Mouse (Mus musculus): ENCODE data around the gene Hpcal1.
"Not testable (repeated sequence)": the region's sequence is repeated elsewhere in the genome, so short reads cannot be mapped to it uniquely, and the experiment has no call there.

Hpcal1 gene

DNA sequence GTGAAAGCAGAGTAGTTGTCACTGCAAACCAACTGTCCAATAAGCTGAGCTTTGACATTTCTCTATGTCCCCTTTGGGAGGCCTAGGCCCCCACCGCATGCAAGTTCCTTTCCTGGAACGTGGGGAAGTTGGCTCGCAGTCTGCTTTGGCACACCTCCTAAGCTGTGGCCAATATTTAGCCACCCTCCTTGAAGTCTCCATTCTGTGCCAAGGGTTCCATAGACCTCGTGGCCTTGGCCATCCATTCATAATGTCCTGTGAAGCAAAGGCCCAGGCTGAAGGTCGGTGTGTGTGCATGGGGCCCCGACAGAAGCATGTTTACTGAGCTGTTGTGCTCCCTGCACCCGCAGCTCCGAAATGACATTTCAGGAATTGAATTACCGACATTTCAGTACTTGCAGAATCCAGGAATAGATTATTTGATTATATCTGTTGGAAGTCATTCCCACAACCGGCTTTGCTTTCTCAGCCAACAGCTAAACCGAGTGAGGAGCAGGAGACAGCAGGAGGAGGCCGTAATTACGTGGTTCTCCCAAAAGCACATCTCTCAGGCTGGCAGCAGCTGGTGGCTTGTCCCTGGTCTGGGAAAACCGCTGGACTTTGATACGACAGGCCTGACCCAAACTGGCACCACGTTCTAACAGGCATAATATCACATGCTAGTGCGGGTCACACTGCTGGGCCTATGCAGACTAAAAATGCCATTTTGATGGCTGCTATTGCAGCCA is 51.1 kb downstream of the Hpcal1 start:
- no peak for DNase-seq (ENCODE audit: low spot score)

- DNase-seq (ENCODE audit: low spot score) = no peak
Observed at GRCm38 (mm10) chr12:17742571-17743321, 52.1 kb downstream of the Hpcal1 start.

DNA sequence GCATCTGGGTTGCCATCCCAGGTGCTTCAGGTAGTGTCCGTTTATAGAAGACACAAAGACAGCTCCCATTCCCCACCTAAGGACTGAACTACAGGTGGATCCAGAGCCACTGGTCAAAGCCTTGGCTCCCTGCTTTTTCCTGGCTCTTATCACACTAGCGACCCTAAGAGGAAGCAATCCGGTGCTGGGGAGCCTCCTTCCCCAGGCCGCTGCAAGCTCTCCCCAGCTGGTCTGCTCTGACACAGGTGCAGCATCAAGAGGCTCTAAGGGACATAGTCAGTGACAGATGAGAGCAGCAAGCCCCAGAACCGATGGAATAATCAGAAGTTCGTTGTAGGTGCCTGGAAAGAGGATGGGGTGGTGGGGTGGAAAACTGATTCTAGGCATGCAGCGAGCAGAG is 54.8 kb downstream of the Hpcal1 start:
- no peak for DNase-seq (ENCODE audit: low spot score)

DNA sequence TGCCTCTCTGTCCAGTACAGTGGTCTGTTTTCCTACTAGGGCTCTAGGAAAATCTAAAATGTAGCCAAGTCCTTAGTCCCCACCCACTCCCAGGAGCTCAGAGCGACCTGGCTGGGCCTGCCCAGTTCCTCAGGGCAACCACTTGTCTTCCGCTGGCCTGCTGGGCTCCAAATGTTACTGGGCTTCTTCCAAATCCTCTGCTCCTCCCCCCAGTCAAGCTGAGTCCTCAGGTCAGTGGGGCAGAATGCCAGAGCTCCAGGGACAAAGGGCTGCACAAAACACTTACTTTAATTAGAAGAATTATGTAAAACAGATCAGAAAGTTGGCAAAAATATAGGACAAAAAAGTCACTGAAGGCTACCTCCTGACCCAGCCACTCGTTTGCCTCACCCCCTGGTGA is 56.1 kb downstream of the Hpcal1 start:
- no peak for DNase-seq (ENCODE audit: low spot score)

DNA sequence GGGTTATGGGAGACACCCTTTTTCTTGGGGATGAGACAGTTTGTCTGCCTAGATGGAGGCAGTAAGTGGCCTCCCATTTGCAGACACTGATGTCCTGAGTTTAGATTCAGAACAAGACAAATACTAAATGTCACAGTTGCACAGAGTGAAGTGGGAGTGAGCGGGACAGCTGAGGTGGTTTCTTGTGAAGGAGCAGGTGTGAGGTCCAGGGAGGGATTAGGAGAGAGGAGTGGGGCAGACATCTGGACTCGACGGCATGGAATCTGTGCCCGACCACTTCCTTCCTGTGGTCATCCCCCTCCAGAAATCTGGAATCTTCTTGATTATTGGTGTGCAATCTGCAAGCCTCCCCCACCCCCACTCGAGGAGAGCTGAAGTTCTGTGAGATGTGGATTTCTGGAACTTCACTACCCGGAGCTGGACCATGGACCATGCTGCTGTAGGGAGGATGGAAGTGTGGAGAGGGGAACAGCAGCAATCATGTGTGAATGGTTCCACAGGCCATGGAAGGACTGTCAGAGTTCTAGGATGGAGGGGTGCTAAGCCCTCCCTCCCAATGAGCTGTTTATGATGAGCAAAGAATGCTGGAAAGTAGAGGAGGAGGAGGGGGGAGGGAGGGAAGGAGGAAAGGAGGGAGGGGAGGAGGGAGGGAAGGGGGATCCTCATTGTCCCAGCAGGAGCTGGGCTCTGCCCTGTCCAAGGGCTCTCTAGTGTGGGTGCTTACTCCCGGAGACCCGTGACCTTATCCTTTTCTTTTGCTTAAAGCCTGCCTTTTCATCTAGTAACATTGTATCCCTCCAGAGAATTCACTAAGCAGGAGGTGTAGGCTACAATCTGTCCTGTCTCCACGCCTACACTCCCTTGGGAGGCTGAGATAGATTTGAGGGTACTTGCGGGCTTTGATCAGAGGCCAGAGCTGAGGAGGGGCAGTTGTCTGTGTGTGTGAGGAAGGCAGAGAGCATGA is 56.8 kb downstream of the Hpcal1 start:
- DNase-seq (ENCODE audit: low spot score) = no peak

DNA sequence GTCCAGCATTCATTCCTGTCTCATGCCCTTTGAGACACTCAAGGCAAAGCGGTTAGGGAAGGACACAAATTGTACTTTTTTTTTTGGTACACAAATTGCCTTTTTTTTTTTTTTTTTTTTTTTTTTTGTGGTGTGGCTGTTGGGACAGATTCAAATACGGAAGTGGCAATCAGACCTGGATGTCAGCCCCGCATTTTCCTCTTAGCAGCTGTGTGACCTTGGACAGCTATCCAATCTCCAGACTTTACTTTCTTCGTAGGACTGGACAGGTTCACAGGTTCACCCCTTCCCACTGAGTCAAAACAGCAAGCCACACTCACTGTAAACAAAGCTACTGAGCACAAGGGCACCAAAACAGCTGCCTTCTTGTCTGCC is 57.5 kb downstream of the Hpcal1 start:
- no peak for DNase-seq (ENCODE audit: low spot score)

DNA sequence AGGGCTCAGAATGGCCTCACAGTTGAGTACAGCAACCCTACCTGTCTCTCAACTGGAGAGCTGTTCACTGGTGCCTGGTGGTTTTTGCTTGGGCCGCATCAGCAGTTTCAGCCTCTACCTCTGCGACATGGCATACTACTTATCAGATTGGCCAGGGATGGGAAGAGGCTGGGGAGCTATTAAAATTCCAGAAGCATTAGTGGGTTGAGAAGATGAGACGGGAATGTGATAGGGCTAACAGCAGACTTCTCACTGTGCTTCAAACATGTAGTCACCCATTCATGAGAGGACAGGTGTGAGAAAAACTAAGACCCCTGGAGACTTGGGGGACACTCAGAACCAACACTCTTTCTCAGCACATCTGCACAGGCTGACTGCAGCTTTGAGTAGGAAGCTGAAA is 59.1 kb downstream of the Hpcal1 start:
- DNase-seq (ENCODE audit: low spot score) = no peak

GRCm38 (mm10) chr12:17750500-17750899 is 59.8 kb downstream of the Hpcal1 start:
- no peak for DNase-seq (ENCODE audit: low spot score)

DNA sequence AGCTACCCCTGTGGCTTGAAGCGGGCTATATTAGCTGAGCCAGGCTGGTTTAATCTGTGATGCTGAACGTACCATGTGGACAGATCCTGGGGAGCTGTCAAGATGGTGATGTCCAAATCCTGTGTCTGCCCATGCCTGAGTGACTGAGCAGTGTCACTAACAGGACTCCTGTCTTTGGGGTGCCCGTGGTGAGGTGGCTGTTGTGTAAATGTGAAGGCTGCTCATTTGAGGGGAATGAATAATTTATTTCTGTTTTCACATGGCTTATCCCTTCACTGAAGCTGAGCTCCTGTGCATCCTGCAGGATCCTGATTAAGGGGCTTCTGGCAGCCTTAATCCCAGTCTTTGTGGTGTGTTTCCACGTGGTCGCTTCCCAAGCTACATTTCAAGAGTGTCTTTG is 62.2 kb downstream of the Hpcal1 start:
- DNase-seq (ENCODE audit: low spot score) = no peak

DNA sequence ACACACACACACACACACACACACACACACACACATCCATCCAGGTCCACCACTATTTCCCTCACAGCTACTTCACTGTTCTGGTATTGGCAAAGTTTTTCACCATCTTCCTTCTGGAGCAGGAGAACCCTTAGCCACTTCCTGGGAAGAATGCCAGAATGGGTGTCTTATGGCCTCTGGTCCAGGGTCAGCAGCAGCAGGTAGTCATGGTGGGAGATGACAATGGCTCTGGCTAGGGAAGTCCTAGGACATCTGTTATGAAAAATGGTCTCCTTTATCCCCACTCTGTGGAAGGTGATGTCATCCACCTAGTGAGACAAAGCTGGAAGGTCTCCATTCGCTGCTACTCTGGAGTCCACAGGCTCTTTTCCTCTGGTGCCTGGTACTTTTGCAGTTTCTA is 64.1 kb downstream of the Hpcal1 start:
- DNase-seq (ENCODE audit: low spot score) = no peak

- DNase-seq (ENCODE audit: low spot score) = no peak
Observed at GRCm38 (mm10) chr12:17756891-17757290, 66.2 kb downstream of the Hpcal1 start.

DNA sequence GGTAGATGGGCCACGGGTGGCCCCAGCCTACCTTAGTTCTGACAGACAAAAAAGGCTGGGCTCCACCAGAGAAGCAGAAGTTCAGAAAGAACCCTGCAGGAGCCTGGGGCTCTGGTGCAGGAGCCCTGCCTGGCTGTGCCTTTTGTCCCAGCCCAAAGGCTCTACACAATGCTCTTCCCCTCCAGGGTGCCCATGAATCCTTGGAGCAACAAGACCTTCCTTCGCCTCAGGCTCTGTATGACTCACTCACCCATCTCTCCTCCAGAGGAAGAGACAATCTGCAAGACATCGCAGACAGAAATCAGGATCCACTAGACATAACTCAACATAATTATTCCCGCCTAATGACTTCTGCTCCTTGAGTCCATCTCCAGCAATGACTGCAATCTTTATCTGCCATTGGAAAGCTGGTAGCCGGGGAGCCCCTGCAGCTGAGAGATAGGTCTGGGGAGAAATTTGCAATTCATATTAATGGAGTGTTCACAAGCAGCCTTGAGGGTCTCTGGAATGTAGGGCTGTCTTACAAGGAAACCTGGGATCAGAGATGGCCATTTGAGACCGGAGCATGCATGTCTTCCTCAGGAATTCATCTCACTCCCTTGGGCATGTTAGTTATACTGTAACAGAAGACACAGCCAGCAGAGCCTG is 71.8 kb downstream of the Hpcal1 start:
- DNase-seq (ENCODE audit: low spot score) = no peak

DNA sequence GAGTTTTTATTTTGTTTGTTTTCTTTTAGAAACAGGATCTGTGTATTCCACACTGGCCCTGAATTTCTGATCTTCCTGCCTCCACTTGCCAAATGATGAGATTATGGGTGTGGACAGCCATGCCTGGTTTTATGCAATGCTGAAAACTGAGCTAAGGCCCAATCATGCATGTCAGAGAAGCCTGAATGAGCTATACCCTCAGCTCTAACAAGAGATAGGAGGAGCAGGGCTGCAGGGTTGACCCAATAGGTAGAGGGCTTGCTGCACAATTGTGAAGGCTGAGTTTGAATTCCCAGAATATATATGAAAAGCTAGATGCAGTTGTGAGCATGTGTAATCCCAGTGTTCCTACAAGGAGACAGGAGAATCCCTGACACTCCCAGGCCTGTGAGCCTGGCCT is 72.4 kb downstream of the Hpcal1 start:
- DNase-seq (ENCODE audit: low spot score) = no peak

GRCm38 (mm10) chr12:17764005-17764404 is 73.3 kb downstream of the Hpcal1 start:
- DNase-seq (ENCODE audit: low spot score) = no peak

DNA sequence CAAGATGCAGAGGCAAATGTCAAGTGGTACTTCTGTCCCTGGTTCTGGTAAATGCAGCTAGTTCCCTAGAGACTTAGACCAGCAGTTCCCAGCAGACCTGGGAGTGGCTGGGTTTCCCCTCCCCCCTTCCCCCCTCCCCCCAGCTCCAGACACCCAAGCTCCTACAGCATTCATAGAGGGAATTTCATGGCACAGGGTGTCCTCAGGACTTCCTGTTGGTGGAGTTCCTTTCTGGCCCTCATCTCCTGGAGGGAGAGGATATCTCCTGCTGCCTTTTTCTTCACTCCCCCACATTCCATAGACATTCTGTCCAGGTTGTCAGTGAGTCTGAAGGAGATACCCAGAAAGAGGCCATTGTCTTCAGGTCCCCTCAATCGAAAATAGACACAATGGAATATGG is 76.9 kb downstream of the Hpcal1 start:
- not testable (repeated sequence) for DNase-seq (ENCODE audit: low spot score)

GRCm38 (mm10) chr12:17769476-17770172 is 79.0 kb downstream of the Hpcal1 start:
- no peak for DNase-seq (ENCODE audit: low spot score)

DNA sequence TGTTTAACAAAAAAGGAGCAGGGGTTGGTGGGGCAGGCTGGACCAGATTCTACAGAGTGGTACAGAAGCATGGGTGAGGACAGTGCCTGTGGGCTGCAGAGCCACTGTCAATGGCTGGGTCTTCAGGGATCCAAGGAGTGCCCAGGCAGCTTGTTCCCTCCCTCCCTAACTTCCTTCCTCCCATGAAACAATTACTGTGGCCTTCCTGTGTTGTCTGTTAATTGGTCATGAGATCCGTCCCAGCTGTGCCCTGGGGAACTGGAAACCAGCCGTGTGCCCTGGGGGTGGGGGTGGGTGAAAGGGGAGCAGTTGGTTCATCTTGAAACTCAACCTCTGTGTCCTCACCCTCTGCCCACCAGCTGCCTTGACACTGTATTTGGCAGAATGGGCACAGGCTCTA is 79.9 kb downstream of the Hpcal1 start:
- DNase-seq (ENCODE audit: low spot score) = no peak

DNA sequence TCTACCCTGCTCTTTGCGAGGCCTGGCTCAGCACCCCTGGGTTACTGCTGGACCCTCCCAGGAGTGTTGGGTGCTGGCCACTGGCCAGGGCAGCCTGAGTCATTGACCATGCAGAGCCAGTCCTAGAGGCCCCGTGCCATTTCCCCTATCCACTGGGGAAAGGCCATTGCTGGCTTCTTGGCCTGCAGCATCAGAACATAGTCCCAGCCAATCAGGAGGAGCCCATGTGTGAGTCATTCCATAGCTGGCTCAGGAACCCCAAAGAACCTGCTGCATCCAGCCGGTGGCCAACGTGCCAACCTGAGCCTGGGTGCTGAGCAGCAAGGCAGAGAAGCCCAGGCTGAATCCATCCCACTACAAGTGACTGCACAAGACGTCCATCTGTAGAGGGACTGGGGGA is 83.1 kb downstream of the Hpcal1 start:
- not testable (repeated sequence) for DNase-seq (ENCODE audit: low spot score)

DNA sequence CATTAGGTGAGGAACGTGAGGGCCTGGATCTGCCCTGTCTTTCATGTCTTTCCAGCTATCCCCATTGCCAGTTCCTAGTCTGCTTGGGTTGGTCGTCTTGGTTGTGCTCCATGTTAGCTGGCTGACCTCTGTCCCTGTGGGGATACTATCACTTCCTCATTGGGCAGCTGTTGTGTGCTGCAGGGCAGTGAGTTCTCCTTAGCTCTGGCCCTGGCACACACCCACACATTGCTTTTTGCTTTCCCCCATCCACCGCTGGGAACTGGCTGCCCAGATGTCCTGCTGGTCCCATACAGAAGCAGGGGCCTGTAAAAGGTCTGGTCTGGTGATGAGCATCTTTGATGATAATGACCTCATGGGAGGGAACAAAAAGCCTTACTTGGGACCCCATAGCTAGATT is 84.2 kb downstream of the Hpcal1 start:
- not testable (repeated sequence) for DNase-seq (ENCODE audit: low spot score)

DNA sequence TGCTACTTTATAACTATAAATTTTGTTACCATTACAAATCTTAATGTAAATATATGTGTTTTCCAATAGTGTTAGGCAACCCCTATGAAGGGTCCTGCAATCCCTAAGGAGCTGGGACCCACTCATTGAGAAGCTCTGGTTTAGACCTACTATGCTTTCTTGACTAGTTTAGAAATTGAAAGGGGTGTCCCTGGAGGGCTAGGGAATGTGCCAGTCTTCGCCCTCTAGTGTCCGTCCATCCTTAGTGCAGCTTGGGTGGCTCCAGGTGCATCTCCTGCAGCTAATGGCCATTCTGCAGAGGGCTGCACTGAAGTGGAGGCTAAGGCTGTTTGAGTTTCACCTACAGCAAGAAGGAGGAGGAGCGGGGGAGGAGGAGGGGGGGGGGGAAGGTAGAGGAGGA is 87.7 kb downstream of the Hpcal1 start:
- DNase-seq (ENCODE audit: low spot score) = no peak

DNA sequence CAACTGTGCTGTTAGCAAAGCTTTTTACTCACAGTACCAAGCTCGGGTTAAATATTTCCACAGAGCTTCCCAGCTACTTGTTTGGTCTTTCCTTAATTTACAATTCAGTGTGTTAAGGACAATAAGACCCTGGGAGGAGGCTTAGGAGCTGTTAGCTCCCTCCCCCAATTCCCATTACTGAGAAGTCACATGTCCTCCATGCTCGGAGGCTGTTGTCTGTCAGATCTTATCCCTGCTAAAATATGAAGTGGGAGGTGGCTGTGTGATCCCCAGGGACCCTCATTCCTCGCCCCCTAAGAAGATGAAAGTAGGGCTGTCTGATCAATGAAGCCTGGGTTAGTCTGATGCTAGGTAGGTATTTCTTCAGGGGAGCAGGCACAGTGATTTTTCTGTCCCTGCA is 88.4 kb downstream of the Hpcal1 start:
- no peak for DNase-seq (ENCODE audit: low spot score)

DNA sequence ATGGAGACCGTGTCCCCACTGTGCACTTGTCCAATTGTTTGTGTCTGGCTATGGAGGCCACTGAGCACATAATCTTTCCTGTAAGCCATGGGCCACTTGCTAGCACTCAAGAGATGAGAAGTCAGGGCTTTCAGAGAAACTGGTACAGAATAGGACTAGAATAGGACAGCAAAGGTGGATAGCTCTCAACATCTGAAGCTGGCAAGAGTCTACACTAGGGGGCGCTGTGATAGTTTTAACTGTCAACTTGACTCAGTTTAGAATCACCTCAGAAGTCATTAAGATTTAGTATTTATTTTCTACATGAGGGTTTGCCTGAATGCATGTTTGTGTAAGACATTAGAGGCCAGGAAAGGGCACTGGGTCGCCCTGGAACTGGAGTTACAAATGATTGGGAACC is 98.8 kb downstream of the Hpcal1 start:
- no peak for DNase-seq (ENCODE audit: low spot score)

Data from urinary bladder, postnatal 10 days (tissue).